Mouse (Mus musculus): ENCODE results near the gene Rptor. TPM values are rescaled to one million over a fixed set of nuclear protein-coding genes. Genes with fewer than 3 reads are reported as not detected.

Rptor gene
- total RNA-seq, 2 experiments from 2014 or later, result 53.1 to 56.7 TPM

GRCm38 (mm10) chr11:119839411-119840342, 237.0 kb downstream of the Rptor start:
- no peak for DNase-seq (ENCODE audit: low spot score in 2 of 2)

GRCm38 (mm10) chr11:119846608-119847007, 243.9 kb downstream of the Rptor start:
- no peak for DNase-seq (ENCODE audit: low spot score in 2 of 2)

- no peak for DNase-seq (ENCODE audit: low spot score in 2 of 2)
Measured at GRCm38 (mm10) chr11:119847076-119847475, 244.4 kb downstream of the Rptor start.

GRCm38 (mm10) chr11:119847569-119847968, 244.9 kb downstream of the Rptor start:
- no peak for DNase-seq (ENCODE audit: low spot score in 2 of 2)

- DNase-seq (ENCODE audit: low spot score in 2 of 2), result no peak
Measured at GRCm38 (mm10) chr11:119848189-119848588, 245.5 kb downstream of the Rptor start.

- no peak for DNase-seq (ENCODE audit: low spot score in 2 of 2)
Measured at GRCm38 (mm10) chr11:119855999-119856398, 253.3 kb downstream of the Rptor start.

- DNase-seq (ENCODE audit: low spot score in 2 of 2), result no peak
Measured at GRCm38 (mm10) chr11:119862523-119863299, 260.0 kb downstream of the Rptor start.

- DNase-seq (ENCODE audit: low spot score in 2 of 2), result no peak
Measured at GRCm38 (mm10) chr11:119863421-119863821, 260.7 kb downstream of the Rptor start.

GRCm38 (mm10) chr11:119866837-119867236, 264.1 kb downstream of the Rptor start:
- DNase-seq (ENCODE audit: low spot score in 2 of 2), result no peak

GRCm38 (mm10) chr11:119868138-119868537, 265.4 kb downstream of the Rptor start:
- DNase-seq (ENCODE audit: low spot score in 2 of 2), result no peak

- DNase-seq (ENCODE audit: low spot score in 2 of 2), result no peak
Measured at GRCm38 (mm10) chr11:119868556-119868955, 265.9 kb downstream of the Rptor start.

GRCm38 (mm10) chr11:119871141-119871540, 268.4 kb downstream of the Rptor start:
- DNase-seq (ENCODE audit: low spot score in 2 of 2), result no peak

GRCm38 (mm10) chr11:119873643-119874042, 270.9 kb downstream of the Rptor start:
- no peak for DNase-seq (ENCODE audit: low spot score in 2 of 2)

GRCm38 (mm10) chr11:119874841-119875240, 272.1 kb downstream of the Rptor start:
- no peak for DNase-seq (ENCODE audit: low spot score in 2 of 2)

- no peak for DNase-seq (ENCODE audit: low spot score in 2 of 2)
Measured at GRCm38 (mm10) chr11:119875685-119876084, 273.0 kb downstream of the Rptor start.

- no peak for DNase-seq (ENCODE audit: low spot score in 2 of 2)
Measured at GRCm38 (mm10) chr11:119877124-119877523, 274.4 kb downstream of the Rptor start.

- DNase-seq (ENCODE audit: low spot score in 2 of 2), result no peak
Measured at GRCm38 (mm10) chr11:119879573-119879972, 276.9 kb downstream of the Rptor start.

- DNase-seq (ENCODE audit: low spot score in 2 of 2), result no peak
Measured at GRCm38 (mm10) chr11:119883646-119884045, 280.9 kb downstream of the Rptor start.

- DNase-seq (ENCODE audit: low spot score in 2 of 2), result no peak
Measured at GRCm38 (mm10) chr11:119889966-119890365, 287.3 kb downstream of the Rptor start.

- no peak for DNase-seq (ENCODE audit: low spot score in 2 of 2)
Measured at GRCm38 (mm10) chr11:119891601-119892215, 289.0 kb downstream of the Rptor start.

- DNase-seq (ENCODE audit: low spot score in 2 of 2), result no peak
Measured at GRCm38 (mm10) chr11:119893667-119894236, 291.0 kb downstream of the Rptor start.
